Mouse (Mus musculus): ENCODE results near the gene Wasf2.

DNA sequence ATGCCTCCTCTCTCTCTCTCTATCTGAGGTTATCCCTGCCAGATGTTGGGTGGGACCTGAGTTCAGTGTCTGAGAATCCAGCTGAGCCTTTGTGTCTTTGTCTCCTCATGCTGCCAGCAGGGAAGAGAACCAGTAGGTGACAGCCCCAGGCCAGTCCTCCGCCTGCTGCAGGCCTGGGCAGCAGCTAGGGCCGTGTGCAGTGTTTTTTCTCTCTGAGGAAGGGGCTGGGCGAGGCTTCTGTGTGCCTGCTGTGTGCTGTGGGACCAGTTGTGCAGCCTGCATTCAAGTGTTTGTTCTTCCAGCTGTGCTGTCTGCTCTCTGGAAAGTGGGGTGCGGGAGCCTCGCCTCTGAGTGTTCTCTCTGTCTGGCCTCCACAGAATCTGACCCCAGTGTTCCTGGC is 93.6 kb downstream of the Wasf2 start:
- TF ChIP-seq MYOD1 (IDR thresholded peaks at IDR 0.05; ENCODE audit: control insufficient read depth in 1 of 3, insufficient read length in 2 of 3, low read depth in 2 of 3) = no peak
- TF ChIP-seq MYOG (IDR thresholded peaks at IDR 0.05; ENCODE audit: control insufficient read depth in 1 of 3, insufficient read depth in 1 of 3, insufficient read length in 2 of 3, low read depth in 2 of 3) = no peak
- no peak for TF ChIP-seq POLR2A (IDR thresholded peaks at IDR 0.05; ENCODE audit: insufficient read length, low read depth)
- TF ChIP-seq POLR2AphosphoS2 (IDR thresholded peaks at IDR 0.05; ENCODE audit: insufficient read length, low read depth) = no peak
- TF ChIP-seq MAX (IDR thresholded peaks at IDR 0.05; ENCODE audit: low read depth) = no peak
- TF ChIP-seq TCF3 (IDR thresholded peaks at IDR 0.05; ENCODE audit: insufficient read length, low read depth) = no peak
- no peak for TF ChIP-seq USF1 (IDR thresholded peaks at IDR 0.05; ENCODE audit: low read depth)
- TF ChIP-seq SRF (IDR thresholded peaks at IDR 0.05; ENCODE audit: control insufficient read depth, insufficient read length, low read depth) = no peak
- TF ChIP-seq TCF12 (IDR thresholded peaks at IDR 0.05; ENCODE audit: insufficient read depth, poor library complexity, severe bottlenecking) = no peak
- TF ChIP-seq E2F4 (IDR thresholded peaks at IDR 0.05; ENCODE audit: insufficient read depth) = no peak
- no peak for TF ChIP-seq REST (IDR thresholded peaks at IDR 0.05; ENCODE audit: insufficient read depth, insufficient read length)

Measured in myocyte (in vitro differentiated cells).